Mouse (Mus musculus): ENCODE data around the gene Elf3. TPM values are rescaled to one million over a fixed set of nuclear protein-coding genes. Genes with fewer than 3 reads are reported as not detected.

Gene Elf3
- 0.09 and 0.14 TPM in 2 replicates for polyA plus RNA-seq (2014; fragmentation: Nextera tagmentation; extraction: Ambion mirVana)

GRCm38 (mm10) chr1:135258380-135259127 is at the start of gene Elf3:
TSS of gene Elf3 (minus strand) at chr1:135258568.
- Histone ChIP-seq H3K9me3 (ENCODE audit: control insufficient read depth, low read length) (no peaks in the 10 kb centered on the region), H3K27me3 (ENCODE audit: control insufficient read depth, insufficient read depth, low read length) (no peaks in the 10 kb centered on the region), H3K4me3 (replicated peaks; ENCODE audit: low read length) (peak within 1 kb of the TSS; percentile 13; the same call in 1 of the 2 replicates), H3K4me2 (replicated peaks) (peak within 1 kb of the TSS; percentile 48), H3K9ac (no peak within 1 kb of the TSS), H3K27ac (0 out of 2 replicates have a peak within 1 kb of the TSS, but pooled peaks have one; percentile 38), H3K4me1 (replicated peaks; ENCODE audit: control insufficient read depth, insufficient read depth, low read length) (peaks cover 10% of the 10 kb centered on the region; the same call in 1 of the 2 replicates), H3K36me3 (replicated peaks; ENCODE audit: control insufficient read depth, insufficient read depth) (peaks cover 21% of the 10 kb centered on the region)
- ATAC-seq (ENCODE audit: low FRiP score) (peak; percentile 46), DNase-seq (ENCODE audit: low spot score) (peak; percentile 49)
- 5% methylated on average over 19 of the region's 19 CpGs for WGBS

GRCm38 (mm10) chr1:135290908-135291307 is 32.5 kb upstream of the Elf3 start:
- DNase-seq (ENCODE audit: low spot score) (no peak), ATAC-seq (ENCODE audit: low FRiP score) (no peak)
- no peaks in the 10 kb centered on the region for H3K27me3 ChIP-seq (ENCODE audit: control insufficient read depth, insufficient read depth, low read length)
- H3K4me3 ChIP-seq (replicated peaks; ENCODE audit: low read length) = no peak overlapping the region
- H3K4me1 ChIP-seq (replicated peaks; ENCODE audit: control insufficient read depth, insufficient read depth, low read length) = no peaks in the 10 kb centered on the region
- 57% methylated on average over 5 of the region's 5 CpGs for WGBS
- no peak overlapping the region for H3K9ac ChIP-seq
- no peak overlapping the region for H3K27ac ChIP-seq
- H3K9me3 ChIP-seq (ENCODE audit: control insufficient read depth, low read length) = no peaks in the 10 kb centered on the region
- H3K36me3 ChIP-seq (replicated peaks; ENCODE audit: control insufficient read depth, insufficient read depth) = peaks cover 17% of the 10 kb centered on the region
- no peak overlapping the region for H3K4me2 ChIP-seq (replicated peaks)

GRCm38 (mm10) chr1:135286311-135286710 is 27.9 kb upstream of the Elf3 start:
- Histone ChIP-seq H3K4me3 (replicated peaks; ENCODE audit: low read length) (no peak overlapping the region), H3K36me3 (replicated peaks; ENCODE audit: control insufficient read depth, insufficient read depth) (peaks cover 3% of the 10 kb centered on the region; the same call in 1 of the 2 replicates), H3K4me1 (replicated peaks; ENCODE audit: control insufficient read depth, insufficient read depth, low read length) (peaks cover 14% of the 10 kb centered on the region), H3K9ac (no peak overlapping the region), H3K27ac (no peak overlapping the region), H3K27me3 (ENCODE audit: control insufficient read depth, insufficient read depth, low read length) (no peaks in the 10 kb centered on the region), H3K9me3 (ENCODE audit: control insufficient read depth, low read length) (no peaks in the 10 kb centered on the region), H3K4me2 (replicated peaks) (no peak overlapping the region)
- ATAC-seq (ENCODE audit: low FRiP score) = no peak
- no peak for DNase-seq (ENCODE audit: low spot score)
- WGBS = 82% methylated on average over 2 of the region's 2 CpGs

DNA sequence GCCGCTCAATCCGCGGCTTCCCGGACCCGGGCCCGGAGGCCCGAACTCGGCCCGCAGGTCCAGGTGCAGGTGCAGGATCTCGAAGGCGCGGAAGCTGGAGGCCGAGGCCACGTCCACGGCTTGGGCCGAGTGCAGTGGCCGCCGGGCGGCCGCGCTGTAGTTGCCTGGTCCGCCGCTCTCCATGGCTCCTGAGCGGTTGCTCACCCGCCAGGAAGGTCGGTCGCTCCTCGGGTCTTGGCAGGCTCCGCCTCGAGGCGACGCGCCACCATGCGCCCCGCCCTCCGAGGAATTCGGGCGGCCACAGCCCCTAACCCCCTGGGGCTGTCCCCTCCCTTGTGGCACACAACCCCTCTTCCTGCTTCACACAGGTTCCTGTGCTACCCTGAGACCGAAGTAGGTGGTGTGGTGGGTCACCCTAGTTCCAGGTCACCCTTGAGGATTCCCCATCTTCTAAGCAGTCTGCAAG is 25.5 kb upstream of the Elf3 start, which contains the start of gene Rnpep:
Gene Rnpep, minus strand, starts transcription at position 259 of the 466 bp plus-strand sequence.
- Histone ChIP-seq H3K36me3 (replicated peaks; ENCODE audit: control insufficient read depth, insufficient read depth) (peaks cover 4% of the 10 kb centered on the region; the same call in 1 of the 2 replicates), H3K4me3 (replicated peaks; ENCODE audit: low read length) (peak within 1 kb of the TSS; percentile 86), H3K27ac (peak within 1 kb of the TSS; percentile 93), H3K27me3 (ENCODE audit: control insufficient read depth, insufficient read depth, low read length) (no peaks in the 10 kb centered on the region), H3K4me2 (replicated peaks) (peak within 1 kb of the TSS; percentile 61), H3K9me3 (ENCODE audit: control insufficient read depth, low read length) (no peaks in the 10 kb centered on the region), H3K9ac (peak within 1 kb of the TSS; percentile 97), H3K4me1 (replicated peaks; ENCODE audit: control insufficient read depth, insufficient read depth, low read length) (peaks cover 23% of the 10 kb centered on the region)
- under 1% methylated on average over 33 of the region's 39 CpGs for WGBS
- DNase-seq (ENCODE audit: low spot score) (peak; percentile 71), ATAC-seq (ENCODE audit: low FRiP score) (peak; percentile 90)

DNA sequence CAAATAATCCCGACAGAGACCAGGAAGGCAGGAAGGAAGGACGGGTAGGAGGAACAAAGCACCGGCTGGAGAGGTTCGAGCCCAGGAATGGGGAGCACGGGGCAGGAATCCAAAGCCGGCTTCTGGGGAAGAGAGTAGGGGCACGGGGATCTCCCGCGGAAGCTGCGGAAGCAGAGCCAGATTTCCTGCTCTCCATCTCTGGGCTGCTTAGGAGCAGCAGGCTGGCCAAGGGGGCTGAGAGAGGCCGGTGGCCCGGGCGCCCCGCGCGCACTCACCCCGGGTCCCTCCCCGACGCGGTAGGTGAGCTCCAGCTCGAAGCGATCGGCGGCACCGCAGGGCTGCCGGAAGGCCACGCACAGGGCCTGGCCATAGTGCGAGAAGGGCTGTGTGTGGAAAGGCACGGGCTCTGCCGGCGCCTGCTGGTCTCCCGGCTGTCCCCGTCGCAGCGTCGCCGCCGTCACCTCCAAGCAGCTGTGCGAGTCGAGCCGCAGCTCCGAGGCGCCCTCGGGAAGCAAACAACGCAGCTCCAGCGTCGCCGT is 25.0 kb upstream of the Elf3 start:
- Histone ChIP-seq H3K27ac (peak overlapping the region; percentile 93), H3K4me1 (replicated peaks; ENCODE audit: control insufficient read depth, insufficient read depth, low read length) (peaks cover 23% of the 10 kb centered on the region), H3K4me2 (replicated peaks) (peak overlapping the region; percentile 61), H3K9me3 (ENCODE audit: control insufficient read depth, low read length) (no peaks in the 10 kb centered on the region), H3K36me3 (replicated peaks; ENCODE audit: control insufficient read depth, insufficient read depth) (peaks cover 9% of the 10 kb centered on the region), H3K9ac (peak overlapping the region; percentile 97), H3K27me3 (ENCODE audit: control insufficient read depth, insufficient read depth, low read length) (no peaks in the 10 kb centered on the region), H3K4me3 (replicated peaks; ENCODE audit: low read length) (peak overlapping the region; percentile 86)
- ATAC-seq (ENCODE audit: low FRiP score) (peak; percentile 82), DNase-seq (ENCODE audit: low spot score) (peak; percentile 56)
- under 1% methylated on average over 47 of the region's 48 CpGs for WGBS

GRCm38 (mm10) chr1:135282536-135283286 is 24.3 kb upstream of the Elf3 start:
- H3K36me3 ChIP-seq (replicated peaks; ENCODE audit: control insufficient read depth, insufficient read depth) = peaks cover 15% of the 10 kb centered on the region
- no peaks in the 10 kb centered on the region for H3K9me3 ChIP-seq (ENCODE audit: control insufficient read depth, low read length)
- 44% methylated on average over 13 of the region's 13 CpGs for WGBS
- ATAC-seq (ENCODE audit: low FRiP score) (no peak), DNase-seq (ENCODE audit: low spot score) (no peak)
- peak overlapping the region; percentile 93 for H3K27ac ChIP-seq
- peaks cover 23% of the 10 kb centered on the region for H3K4me1 ChIP-seq (replicated peaks; ENCODE audit: control insufficient read depth, insufficient read depth, low read length)
- no peaks in the 10 kb centered on the region for H3K27me3 ChIP-seq (ENCODE audit: control insufficient read depth, insufficient read depth, low read length)
- peak overlapping the region; percentile 86 for H3K4me3 ChIP-seq (replicated peaks; ENCODE audit: low read length)
- peak overlapping the region; percentile 97 for H3K9ac ChIP-seq
- peak overlapping the region; percentile 61 for H3K4me2 ChIP-seq (replicated peaks)

DNA sequence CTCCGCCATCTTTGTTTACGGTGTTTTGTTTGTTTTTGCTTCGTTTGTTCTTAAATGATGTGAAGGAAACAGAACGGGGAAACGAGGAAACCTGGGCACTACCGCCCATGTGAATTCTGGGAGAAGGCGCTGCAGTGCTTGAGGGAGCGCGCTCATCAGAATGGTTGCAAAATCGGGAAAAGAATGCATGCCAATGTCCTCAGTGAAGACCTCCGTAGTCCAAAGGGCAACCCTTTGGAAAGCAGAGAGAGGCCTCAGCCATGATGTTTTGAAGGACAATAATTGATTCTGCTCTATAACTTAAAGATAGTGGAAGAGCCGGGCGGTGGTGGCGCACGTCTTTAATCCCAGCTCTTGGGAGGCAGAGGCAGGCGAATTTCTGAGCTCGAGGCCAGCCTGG is 23.5 kb upstream of the Elf3 start:
- no peak for DNase-seq (ENCODE audit: low spot score)
- 96% methylated on average over 17 of the region's 17 CpGs for WGBS
- Histone ChIP-seq H3K27ac (no peak overlapping the region), H3K27me3 (ENCODE audit: control insufficient read depth, insufficient read depth, low read length) (no peaks in the 10 kb centered on the region), H3K9ac (no peak overlapping the region), H3K4me1 (replicated peaks; ENCODE audit: control insufficient read depth, insufficient read depth, low read length) (peaks cover 23% of the 10 kb centered on the region), H3K4me2 (replicated peaks) (0 out of 2 replicates have a peak overlapping the region, but pooled peaks have one; percentile 10), H3K36me3 (replicated peaks; ENCODE audit: control insufficient read depth, insufficient read depth) (peaks cover 24% of the 10 kb centered on the region), H3K4me3 (replicated peaks; ENCODE audit: low read length) (no peak overlapping the region), H3K9me3 (ENCODE audit: control insufficient read depth, low read length) (no peaks in the 10 kb centered on the region)
- ATAC-seq (ENCODE audit: low FRiP score) = no peak

DNA sequence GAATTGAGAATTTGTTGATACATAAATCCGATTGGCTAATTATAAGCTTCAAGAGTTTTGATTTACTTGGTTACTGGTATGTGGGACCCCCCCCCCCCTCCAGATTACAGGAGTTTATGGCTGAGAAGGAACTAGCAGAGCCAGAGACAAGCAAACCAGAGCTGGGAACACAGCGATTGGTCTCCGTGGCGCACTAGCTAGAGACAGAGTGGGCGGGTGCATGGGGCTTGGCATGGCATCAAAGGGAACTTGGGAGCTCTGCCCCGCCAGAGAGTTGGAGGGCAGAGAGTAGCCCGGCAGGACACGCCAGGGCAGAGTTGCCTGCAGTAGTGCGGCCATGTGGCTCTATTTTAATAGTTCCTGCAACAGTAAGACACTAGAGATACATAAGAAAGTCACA is 22.3 kb upstream of the Elf3 start:
- DNase-seq (ENCODE audit: low spot score) (peak; percentile 64), ATAC-seq (ENCODE audit: low FRiP score) (0 out of 2 replicates have a peak, but pooled peaks have one; percentile 36)
- Histone ChIP-seq H3K4me3 (replicated peaks; ENCODE audit: low read length) (no peak overlapping the region), H3K4me1 (replicated peaks; ENCODE audit: control insufficient read depth, insufficient read depth, low read length) (peaks cover 23% of the 10 kb centered on the region), H3K4me2 (replicated peaks) (no peak overlapping the region), H3K27me3 (ENCODE audit: control insufficient read depth, insufficient read depth, low read length) (no peaks in the 10 kb centered on the region), H3K36me3 (replicated peaks; ENCODE audit: control insufficient read depth, insufficient read depth) (peaks cover 35% of the 10 kb centered on the region), H3K9me3 (ENCODE audit: control insufficient read depth, low read length) (no peaks in the 10 kb centered on the region), H3K27ac (no peak overlapping the region), H3K9ac (no peak overlapping the region)
- 69% methylated on average over 9 of the region's 9 CpGs for whole genome bisulfite sequencing

GRCm38 (mm10) chr1:135271371-135271770 is 13.0 kb upstream of the Elf3 start:
- 91% methylated on average over 9 of the region's 9 CpGs for WGBS
- DNase-seq (ENCODE audit: low spot score) = no peak

More at GRCm38 (mm10) chr1:135271371-135271770, 13.0 kb upstream of the Elf3 start:
- Histone ChIP-seq H3K4me1 (replicated peaks; ENCODE audit: control insufficient read depth, insufficient read depth, low read length) (no peaks in the 10 kb centered on the region), H3K4me2 (replicated peaks) (no peak overlapping the region), H3K27ac (no peak overlapping the region), H3K27me3 (ENCODE audit: control insufficient read depth, insufficient read depth, low read length) (no peaks in the 10 kb centered on the region), H3K9me3 (ENCODE audit: control insufficient read depth, low read length) (no peaks in the 10 kb centered on the region), H3K36me3 (replicated peaks; ENCODE audit: control insufficient read depth, insufficient read depth) (peaks cover 77% of the 10 kb centered on the region), H3K9ac (no peak overlapping the region), H3K4me3 (replicated peaks; ENCODE audit: low read length) (no peak overlapping the region)
- no peak for ATAC-seq (ENCODE audit: low FRiP score)

Measured in hindbrain, embryonic 14.5 days (tissue).